Mouse (Mus musculus) myocyte (in vitro differentiated cells): ENCODE measurements around the gene Prl2b1. TPM values are rescaled to one million over a fixed set of nuclear protein-coding genes. Genes with fewer than 3 reads are reported as not detected.

Source experiments
- H3K27me3 ChIP-seq: one replicate; pipeline ENCODE4 v1.6.1; 2011; ENCODE audit not compliant: control insufficient read depth, insufficient read depth, insufficient read length
- H3K36me3 ChIP-seq: one replicate; pipeline ENCODE4 v1.6.1; 2011; ENCODE audit not compliant: control insufficient read depth, insufficient read depth
- H3K4me2 ChIP-seq: one replicate; pipeline ENCODE4 v1.6.1; 2011; ENCODE audit warnings: low read depth, control low read depth
- H3K4me3 ChIP-seq: one replicate; pipeline ENCODE4 v1.5.1; 2011; ENCODE audit warnings: mild to moderate bottlenecking, control low read depth, moderate library complexity
- H3K79me2 ChIP-seq: one replicate; pipeline ENCODE4 v1.6.1; 2011; ENCODE audit not compliant: control insufficient read depth, insufficient read depth
- H3ac ChIP-seq: one replicate; pipeline ENCODE4 v1.6.1; 2011; ENCODE audit not compliant: control insufficient read depth, insufficient read length
- CEBPB ChIP-seq: IDR thresholded peaks from 2 replicates; pipeline ENCODE4 v1.6.1; 2011; ENCODE audit warnings: mild to moderate bottlenecking, moderate library complexity; ENCODE audit not compliant: poor library complexity, insufficient read depth, severe bottlenecking
- E2F4 ChIP-seq: IDR thresholded peaks from one replicate; pipeline ENCODE4 v1.6.1; 2011; ENCODE audit warnings: mild to moderate bottlenecking, control low read depth, moderate library complexity; ENCODE audit not compliant: insufficient read depth
- MAX ChIP-seq: IDR thresholded peaks from one replicate; pipeline ENCODE4 v1.6.1; 2011; ENCODE audit warnings: low read depth, mild to moderate bottlenecking, control low read depth
- MYOD1 ChIP-seq, 3 experiments: IDR thresholded peaks; one replicate each; pipeline ENCODE4 v1.6.1; 2011; ENCODE audit warnings: control low read depth in 2 of 3, low read depth in 2 of 3, mild to moderate bottlenecking in 2 of 3, moderate library complexity in 1 of 3; ENCODE audit not compliant: insufficient read length in 2 of 3, control insufficient read depth in 1 of 3
- MYOG ChIP-seq, 3 experiments: IDR thresholded peaks; one replicate each; pipeline ENCODE4 v1.6.1; 2011; ENCODE audit warnings: control low read depth in 2 of 3, low read depth in 2 of 3, mild to moderate bottlenecking in 2 of 3; ENCODE audit not compliant: insufficient read length in 2 of 3, control insufficient read depth in 1 of 3, insufficient read depth in 1 of 3
- POLR2A ChIP-seq: IDR thresholded peaks from one replicate; pipeline ENCODE4 v1.6.1; 2011; ENCODE audit warnings: low read depth, mild to moderate bottlenecking, control low read depth, moderate library complexity; ENCODE audit not compliant: insufficient read length
- POLR2AphosphoS2 ChIP-seq: IDR thresholded peaks from one replicate; pipeline ENCODE4 v1.6.1; 2011; ENCODE audit warnings: low read depth, control low read depth; ENCODE audit not compliant: insufficient read length
- REST ChIP-seq: IDR thresholded peaks from one replicate; pipeline ENCODE4 v1.6.1; 2011; ENCODE audit warnings: mild to moderate bottlenecking, control low read depth, moderate library complexity; ENCODE audit not compliant: insufficient read depth, insufficient read length
- SRF ChIP-seq: IDR thresholded peaks from one replicate; pipeline ENCODE4 v1.6.1; 2011; ENCODE audit warnings: low read depth; ENCODE audit not compliant: control insufficient read depth, insufficient read length
- TCF12 ChIP-seq: IDR thresholded peaks from one replicate; pipeline ENCODE4 v1.6.1; 2011; ENCODE audit warnings: mild to moderate bottlenecking, control low read depth; ENCODE audit not compliant: poor library complexity, insufficient read depth, severe bottlenecking
- TCF3 ChIP-seq: IDR thresholded peaks from one replicate; pipeline ENCODE4 v1.6.1; 2011; ENCODE audit warnings: low read depth, control low read depth; ENCODE audit not compliant: insufficient read length
- USF1 ChIP-seq: IDR thresholded peaks from one replicate; pipeline ENCODE4 v1.6.1; 2011; ENCODE audit warnings: low read depth, mild to moderate bottlenecking, control low read depth, moderate library complexity
- polyA plus RNA-seq: library from polyadenylated mRNA; unstranded; fragments of >200 nt; fragmentation: generic; extraction: Trizol; gene quantifications from one replicate; pipeline ENCODE4 v1.2.1, GENCODE M21; 2012; ENCODE audit warnings: missing spikeins

Gene Prl2b1
- polyA plus RNA-seq = not detected

DNA sequence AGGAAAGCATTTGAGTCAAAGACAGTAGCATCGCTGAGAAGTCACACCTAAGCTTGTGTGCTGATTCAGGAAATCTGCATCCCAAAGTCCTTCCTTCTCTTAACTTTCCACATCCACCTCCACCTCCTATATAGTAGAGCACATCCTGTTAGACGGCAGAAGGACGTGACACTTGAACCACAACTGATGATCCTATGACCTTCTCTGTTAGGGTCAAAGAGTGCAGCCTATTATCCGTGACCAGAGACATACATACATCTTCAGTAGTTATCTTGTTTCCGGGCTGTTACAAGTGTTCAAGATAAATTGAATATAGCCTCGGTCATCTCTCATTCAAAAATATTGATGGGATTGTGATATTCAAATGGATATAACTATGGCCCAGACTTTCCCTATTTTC is at the start of gene Prl2b1:
Gene Prl2b1 (minus strand): TSS at position 101 of the 400 bp plus-strand sequence.
- Histone ChIP-seq H3K36me3 (no peaks in the 10 kb centered on the region), H3K79me2 (no peaks in the 10 kb centered on the region), H3K27me3 (no peaks in the 10 kb centered on the region), H3ac (no peak within 1 kb of the TSS), H3K4me2 (no peak within 1 kb of the TSS), H3K4me3 (no peak within 1 kb of the TSS)
- no peak for TF ChIP-seq MYOG (IDR thresholded peaks at IDR 0.05; ENCODE audit: control insufficient read depth in 1 of 3, insufficient read depth in 1 of 3, insufficient read length in 2 of 3, low read depth in 2 of 3)
- TF ChIP-seq TCF3 = no peak
- TF ChIP-seq POLR2AphosphoS2 = no peak
- TF ChIP-seq TCF12 = no peak
- no peak for TF ChIP-seq MAX
- no peak for TF ChIP-seq USF1
- no peak for TF ChIP-seq MYOD1 (IDR thresholded peaks at IDR 0.05; ENCODE audit: control insufficient read depth in 1 of 3, insufficient read length in 2 of 3, low read depth in 2 of 3)
- TF ChIP-seq POLR2A = no peak
- no peak for TF ChIP-seq CEBPB

DNA sequence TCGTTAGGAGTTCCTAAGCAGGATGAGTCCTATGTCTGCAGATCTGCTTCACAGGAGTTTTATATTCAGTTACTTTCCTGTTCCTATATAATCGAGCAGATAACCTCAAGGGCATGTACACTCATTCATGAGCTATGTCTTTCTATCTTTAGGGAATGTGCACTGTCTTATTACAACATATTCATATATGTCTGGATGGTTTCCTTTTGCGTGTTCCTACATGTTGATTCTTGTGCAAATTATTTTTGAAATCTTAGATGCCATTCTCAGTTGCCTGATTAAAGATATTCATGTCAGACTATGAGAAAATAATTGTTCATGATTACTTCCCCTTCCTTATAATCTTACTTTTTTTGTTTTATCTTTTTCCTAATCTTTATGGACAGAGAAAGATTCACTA is 47.9 kb upstream of the Prl2b1 start, which contains the start of gene Prl8a6:
Gene Prl8a6 (minus strand): TSS at position 101 of the 400 bp plus-strand sequence.
- TF ChIP-seq REST (no peak), TCF3 (no peak), TCF12 (no peak), POLR2AphosphoS2 (no peak), E2F4 (no peak), MAX (no peak), CEBPB (no peak), USF1 (no peak), SRF (no peak), MYOD1 (IDR thresholded peaks at IDR 0.05; ENCODE audit: control insufficient read depth in 1 of 3, insufficient read length in 2 of 3, low read depth in 2 of 3) (no peak), MYOG (IDR thresholded peaks at IDR 0.05; ENCODE audit: control insufficient read depth in 1 of 3, insufficient read depth in 1 of 3, insufficient read length in 2 of 3, low read depth in 2 of 3) (no peak), POLR2A (no peak)
- H3K4me2 ChIP-seq = no peak within 1 kb of the TSS
- no peaks in the 10 kb centered on the region for H3K79me2 ChIP-seq

DNA sequence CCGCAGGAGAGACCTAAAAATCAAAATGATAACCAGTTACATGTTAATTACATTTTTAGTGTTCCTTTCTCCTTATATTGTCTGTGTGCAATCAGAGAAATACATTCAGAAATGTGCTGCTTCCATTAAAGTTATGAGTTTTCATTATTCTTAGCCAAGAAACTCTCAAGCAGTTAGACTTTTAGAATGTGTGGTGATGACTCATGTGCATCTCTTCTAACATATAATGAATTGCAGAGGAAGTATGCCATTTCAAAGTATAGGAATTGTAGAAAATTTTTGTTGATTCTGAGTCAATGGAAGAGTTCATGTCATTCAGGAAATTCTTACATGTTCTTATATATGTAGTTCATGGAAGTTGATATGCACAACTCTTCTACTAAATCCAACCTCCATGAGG is 42.5 kb upstream of the Prl2b1 start:
- no peak overlapping the region for H3K4me2 ChIP-seq
- H3K27me3 ChIP-seq = no peaks in the 10 kb centered on the region
- H3K4me3 ChIP-seq = no peak overlapping the region
- no peaks in the 10 kb centered on the region for H3K79me2 ChIP-seq
- no peaks in the 10 kb centered on the region for H3K36me3 ChIP-seq
- H3ac ChIP-seq = no peak overlapping the region
- TF ChIP-seq TCF3 = no peak
- no peak for TF ChIP-seq SRF
- TF ChIP-seq TCF12 = no peak

More for the DNA sequence above, 47.9 kb upstream of the Prl2b1 start, which contains the start of gene Prl8a6:
- Histone ChIP-seq H3K4me3 (no peak within 1 kb of the TSS), H3K27me3 (no peaks in the 10 kb centered on the region), H3ac (no peak within 1 kb of the TSS), H3K36me3 (no peaks in the 10 kb centered on the region)

DNA sequence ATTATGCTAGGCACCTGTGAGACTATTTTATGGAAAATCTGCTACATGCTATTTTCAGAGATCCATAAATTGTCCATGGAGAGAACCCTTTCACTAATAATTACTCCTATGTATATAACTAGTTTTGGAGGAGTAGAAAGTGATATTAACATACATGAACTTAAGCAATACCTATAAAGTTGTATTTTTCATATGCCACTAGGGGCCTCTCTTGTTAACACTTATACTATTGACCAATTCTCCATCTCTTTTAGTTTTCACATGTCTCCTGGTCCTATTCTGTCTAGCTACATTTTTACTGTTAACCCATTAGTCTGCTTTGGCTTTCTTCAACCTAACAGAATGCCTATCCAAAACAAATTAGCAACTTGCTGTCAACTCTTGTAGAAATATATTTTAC is 23.0 kb upstream of the Prl2b1 start:
- H3K79me2 ChIP-seq = no peaks in the 10 kb centered on the region
- no peak overlapping the region for H3ac ChIP-seq
- H3K4me2 ChIP-seq = no peak overlapping the region
- no peak for TF ChIP-seq POLR2AphosphoS2
- TF ChIP-seq TCF3 = no peak
- no peak for TF ChIP-seq E2F4
- TF ChIP-seq MYOG (IDR thresholded peaks at IDR 0.05; ENCODE audit: control insufficient read depth in 1 of 3, insufficient read depth in 1 of 3, insufficient read length in 2 of 3, low read depth in 2 of 3) = no peak
- no peak for TF ChIP-seq SRF
- no peak for TF ChIP-seq TCF12
- no peak for TF ChIP-seq MAX
- no peak for TF ChIP-seq POLR2A
- H3K4me3 ChIP-seq = no peak overlapping the region
- H3K36me3 ChIP-seq = no peaks in the 10 kb centered on the region
- no peaks in the 10 kb centered on the region for H3K27me3 ChIP-seq

DNA sequence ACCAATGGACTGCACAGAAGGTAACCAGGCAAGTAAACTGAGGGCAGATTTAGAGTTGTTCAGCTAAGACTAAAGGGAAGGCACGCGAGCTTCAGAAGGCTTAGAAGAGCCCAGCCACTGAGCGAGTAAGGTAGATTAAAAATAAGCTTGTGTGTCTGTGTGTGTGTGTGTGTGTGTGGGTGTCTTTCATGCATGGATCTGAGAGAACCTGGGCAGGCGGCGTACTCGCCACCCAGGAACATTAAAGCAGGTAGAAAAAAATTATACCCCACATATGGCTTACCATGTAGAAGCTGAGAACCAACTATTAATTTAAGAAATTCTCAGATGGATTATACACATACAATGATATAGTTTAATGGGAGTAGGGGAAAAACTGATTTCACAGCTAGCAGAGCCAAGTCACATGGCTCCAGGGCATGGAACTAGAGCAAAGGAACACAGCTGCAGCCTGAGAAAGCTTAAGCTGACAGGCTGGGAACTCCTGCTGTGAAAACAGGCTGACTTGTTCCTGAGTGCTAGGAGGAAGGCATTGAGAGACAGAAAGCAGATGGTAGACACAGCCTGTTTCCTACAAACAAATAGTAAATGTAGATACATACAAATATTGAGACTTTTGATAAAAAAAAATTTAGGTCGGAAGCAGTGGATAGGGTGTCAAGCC is 8.5 kb upstream of the Prl2b1 start:
- no peaks in the 10 kb centered on the region for H3K27me3 ChIP-seq
- H3K79me2 ChIP-seq = no peaks in the 10 kb centered on the region
- no peak overlapping the region for H3K4me2 ChIP-seq
- no peaks in the 10 kb centered on the region for H3K36me3 ChIP-seq
- no peak for TF ChIP-seq MAX
- TF ChIP-seq SRF = no peak
- TF ChIP-seq POLR2AphosphoS2 = no peak
- TF ChIP-seq POLR2A = no peak
- no peak for TF ChIP-seq CEBPB
- no peak for TF ChIP-seq MYOD1 (IDR thresholded peaks at IDR 0.05; ENCODE audit: control insufficient read depth in 1 of 3, insufficient read length in 2 of 3, low read depth in 2 of 3)
- no peak for TF ChIP-seq TCF12
- TF ChIP-seq REST = no peak
- TF ChIP-seq USF1 = no peak
- no peak for TF ChIP-seq E2F4
- no peak for TF ChIP-seq MYOG (IDR thresholded peaks at IDR 0.05; ENCODE audit: control insufficient read depth in 1 of 3, insufficient read depth in 1 of 3, insufficient read length in 2 of 3, low read depth in 2 of 3)
- no peak for TF ChIP-seq TCF3
- no peak overlapping the region for H3K4me3 ChIP-seq
- no peak overlapping the region for H3ac ChIP-seq
